ENCODE assay signal across 17 mouse cellular contexts in genomic region chr5:23466546-23466945, GRCm38 (mm10).
"Had no signal": no experiment of that assay in that cellular context is flagged by ENCODE, and none has a peak within 500 bp of the region (broad histone marks: within the 10 kb centered on the region; RNA-seq: fewer than 3 reads in every experiment).

No protein-coding gene starts in this region.

- H3K27ac ChIP-seq: lung, embryonic 15.5 days; macrophage; midbrain, embryonic 13.5 days; midbrain, embryonic 15.5 days; neural tube, embryonic 12.5 days; stomach, embryonic 15.5 days; stomach, postnatal 0 days had no signal

- H3K4me2 ChIP-seq: lung, embryonic 15.5 days; midbrain, embryonic 11.5 days; midbrain, embryonic 13.5 days; midbrain, embryonic 15.5 days; neural tube, embryonic 12.5 days; stomach, embryonic 15.5 days had no signal

- H3K4me3 ChIP-seq: lung, embryonic 15.5 days; megakaryocyte, embryonic 14.5 days; midbrain, embryonic 13.5 days; midbrain, embryonic 15.5 days; neural tube, embryonic 12.5 days; stomach, embryonic 15.5 days had no signal

- H3K9me3 ChIP-seq: lung, embryonic 15.5 days; megakaryocyte, embryonic 14.5 days; midbrain, embryonic 13.5 days; midbrain, embryonic 15.5 days; neural tube, embryonic 12.5 days; stomach, embryonic 15.5 days had no signal

- ATAC-seq: lung, postnatal 0 days; midbrain, embryonic 13.5 days; midbrain, embryonic 15.5 days had no signal

- H3K27me3 ChIP-seq: lung, embryonic 15.5 days; megakaryocyte, embryonic 14.5 days; midbrain, embryonic 13.5 days; midbrain, embryonic 15.5 days; neural tube, embryonic 12.5 days; stomach, embryonic 15.5 days had no signal

- H3K4me1 ChIP-seq: lung, embryonic 15.5 days; midbrain, embryonic 13.5 days; midbrain, embryonic 15.5 days; neural tube, embryonic 12.5 days; stomach, embryonic 15.5 days had no signal

- H3K9ac ChIP-seq: lung, embryonic 15.5 days; midbrain, embryonic 13.5 days; midbrain, embryonic 15.5 days; neural tube, embryonic 12.5 days; stomach, embryonic 15.5 days had no signal

- DNase-seq: lung, adult 2 months; lung, postnatal 14 days; lung, postnatal 36 days; right cerebral cortex, postnatal 14 days; thymus, adult 2 months; thymus, postnatal 25 days; thymus, postnatal 4 days had no signal
